Mouse (Mus musculus) kidney, adult 2 months (tissue): ENCODE results near the gene Crocc.

Source experiments
- CTCF ChIP-seq: fragments of 200-500 bp; conservative IDR thresholded peaks from 2 replicates; pipeline ENCODE4 v1.5.1; 2011; ENCODE audit warnings: low read depth, mild to moderate bottlenecking, control low read depth, low read length, moderate library complexity, mixed read lengths; ENCODE audit not compliant: insufficient read depth, insufficient read length
- POLR2A ChIP-seq: fragments of 200-500 bp; IDR thresholded peaks from one replicate; pipeline ENCODE4 v1.6.1; 2011; ENCODE audit warnings: low read depth, low read length, control low read depth

- TF ChIP-seq CTCF = no peak
- no peak for TF ChIP-seq POLR2A
These were observed 47.9 kb upstream of the Crocc start for GRCm38 (mm10) chr4:141108196-141108732.
